Mouse (Mus musculus) limb, embryonic 14.5 days (tissue): ENCODE data around the gene Cdca3. TPM values are rescaled to one million over a fixed set of nuclear protein-coding genes. Genes with fewer than 3 reads are reported as not detected.
A peak's percentile ranks its signal among the peaks of the same experiment; 100 is the strongest.
"Not testable (repeated sequence)": the region's sequence is repeated elsewhere in the genome, so short reads cannot be mapped to it uniquely, and the experiment has no call there.

Experiments
- ATAC-seq: fragments of 200-750 bp; cut with Nextera tagmentation; 2 replicates; pipeline ENCODE4 v1.8.0; 2017; ENCODE audit warnings: low read depth, moderate number of reproducible peaks, moderate TSS enrichment; ENCODE audit not compliant: low FRiP score
- DNase-seq: peaks from one replicate; pipeline ENCODE4 v3.0.0-alpha.2; 2015; ENCODE audit warnings: low spot score
- H3K27ac ChIP-seq: fragments of 300-500 bp; sonication (generic); replicated peaks from 2 replicates; pipeline ENCODE4 v1.5.1; 2014; ENCODE audit warnings: low read depth, mild to moderate bottlenecking, low read length, moderate library complexity, mixed read lengths
- H3K27me3 ChIP-seq: fragments of 300-500 bp; sonication (generic); 2 replicates; pipeline ENCODE4 v1.6.1; 2014; ENCODE audit warnings: low read length, mixed read lengths; ENCODE audit not compliant: control insufficient read depth, insufficient read depth
- H3K36me3 ChIP-seq: fragments of 300-500 bp; sonication (generic); 2 replicates; pipeline ENCODE4 v1.6.1; 2014; ENCODE audit warnings: mild to moderate bottlenecking, low read length, moderate library complexity, mixed read lengths; ENCODE audit not compliant: control insufficient read depth, insufficient read depth
- H3K4me1 ChIP-seq: fragments of 300-500 bp; sonication (generic); 2 replicates; pipeline ENCODE4 v1.6.1; 2014; ENCODE audit warnings: antibody characterized with exemption, low read length, mixed read lengths; ENCODE audit not compliant: control insufficient read depth, insufficient read depth
- H3K4me2 ChIP-seq: fragments of 300-500 bp; sonication (generic); replicated peaks from 2 replicates; pipeline ENCODE4 v1.6.1; 2014; ENCODE audit warnings: low read depth, mild to moderate bottlenecking, low read length, moderate library complexity; ENCODE audit not compliant: severe bottlenecking
- H3K4me3 ChIP-seq: fragments of 300-500 bp; sonication (generic); replicated peaks from 2 replicates; pipeline ENCODE4 v1.5.1; 2014; ENCODE audit warnings: low read length
- H3K9ac ChIP-seq: fragments of 300-500 bp; sonication (generic); 2 replicates; pipeline ENCODE4 v1.6.1; 2014; ENCODE audit warnings: mild to moderate bottlenecking, low read depth, low read length, moderate library complexity; ENCODE audit not compliant: severe bottlenecking
- H3K9me3 ChIP-seq: fragments of 300-500 bp; sonication (generic); 2 replicates; pipeline ENCODE4 v1.6.1; 2016; ENCODE audit warnings: low read length; ENCODE audit not compliant: control insufficient read depth
- POLR2A ChIP-seq: fragments of 200-500 bp; IDR thresholded peaks from 2 replicates; pipeline ENCODE4 v1.8.0; 2012; ENCODE audit warnings: inconsistent platforms, mild to moderate bottlenecking, moderate library complexity, borderline replicate concordance; ENCODE audit not compliant: insufficient read depth, insufficient read length; ENCODE audit errors: extremely low read depth
- WGBS: fragments of 180-500 bp; shearing (Covaris S2); extraction: QIAGEN DNeasy Blood & Tissue Kit; methylation state at CpG from one replicate; pipeline ENCODE4 v1.1.7; 2014; 5-methylcytosine and 5-hydroxymethylcytosine counted together
- polyA plus RNA-seq, 2 experiments: library from polyadenylated mRNA; depleted of rRNA in 1 of 2; stranded (reverse) in 1 of 2; unstranded in 1 of 2; fragments of >200 nt; fragmentation: Nextera tagmentation in 1 of 2; extraction: Ambion mirVana in 1 of 2; gene quantifications; 2 replicates each; pipeline versions ENCODE4 v1.2.1 to v1.2.3; 2012 to 2014

Gene Cdca3
- polyA plus RNA-seq, 2 experiments = 128 to 141 TPM

DNA sequence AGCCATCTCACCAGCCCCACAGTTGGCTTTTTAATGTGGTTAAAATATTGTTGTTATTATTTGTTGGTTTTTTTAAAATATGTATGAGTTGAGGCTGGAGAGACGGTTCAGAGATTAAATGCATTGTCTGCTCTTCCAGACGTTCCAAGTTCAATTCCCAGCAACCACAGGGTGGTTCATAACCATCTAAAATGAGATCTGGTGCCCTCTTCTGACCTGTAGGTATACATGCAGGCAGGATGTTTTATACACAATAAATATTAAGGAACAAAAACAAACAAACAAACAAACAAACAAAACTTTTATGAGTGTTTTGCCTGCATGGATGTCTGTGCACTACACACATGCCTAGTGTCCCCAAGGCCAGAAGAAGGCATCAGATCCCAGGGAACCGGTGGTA lies 26.3 kb upstream of the Cdca3 start:
- DNase-seq = no peak
- Histone ChIP-seq H3K4me3 (no peak overlapping the region), H3K9me3 (no peaks in the 10 kb centered on the region), H3K4me2 (no peak overlapping the region), H3K36me3 (no peaks in the 10 kb centered on the region), H3K4me1 (0 out of 2 replicates have a peak, but pooled peaks cover 4% of the 10 kb centered on the region), H3K9ac (no peak overlapping the region), H3K27me3 (no peaks in the 10 kb centered on the region), H3K27ac (no peak overlapping the region)
- ATAC-seq = no peak
- 84% methylated on average over 3 of the region's 3 CpGs for WGBS
- no peak for TF ChIP-seq POLR2A

GRCm38 (mm10) chr6:124803691-124804090 lies 25.7 kb upstream of the Cdca3 start:
- not testable (repeated sequence) for H3K9me3 ChIP-seq, H3K4me3 ChIP-seq, H3K27ac ChIP-seq, ATAC-seq, H3K4me2 ChIP-seq, H3K9ac ChIP-seq, H3K36me3 ChIP-seq, DNase-seq, H3K4me1 ChIP-seq, H3K27me3 ChIP-seq
- WGBS = 93% methylated on average over 4 of the region's 4 CpGs

DNA sequence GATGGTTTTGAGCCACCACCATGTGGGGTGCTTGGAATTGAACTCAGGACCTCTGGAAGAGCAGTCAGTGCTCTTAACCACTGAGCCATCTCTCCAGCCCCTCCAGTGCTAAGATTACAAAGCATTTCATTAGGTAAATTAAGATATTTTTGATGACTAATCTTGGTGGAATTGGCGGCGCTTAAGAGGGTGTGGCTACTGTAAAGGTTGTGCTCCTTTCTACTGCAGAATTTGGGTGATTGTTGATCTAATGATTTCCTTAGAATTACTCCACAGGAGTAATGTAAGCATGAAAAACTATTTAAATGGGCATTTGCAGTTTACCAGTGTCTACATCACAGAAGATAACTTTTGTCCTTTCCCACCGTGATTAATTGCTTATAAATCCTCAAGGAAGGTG lies 25.0 kb upstream of the Cdca3 start:
- ATAC-seq (no peak), DNase-seq (no peak)
- Histone ChIP-seq H3K27ac (no peak overlapping the region), H3K9me3 (no peaks in the 10 kb centered on the region), H3K4me2 (no peak overlapping the region), H3K27me3 (no peaks in the 10 kb centered on the region), H3K36me3 (no peaks in the 10 kb centered on the region), H3K4me1 (peaks cover 7% of the 10 kb centered on the region; the same call in 1 of the 2 replicates), H3K9ac (no peak overlapping the region), H3K4me3 (no peak overlapping the region)
- 90% methylated on average over 3 of the region's 3 CpGs for WGBS
- TF ChIP-seq POLR2A = no peak

GRCm38 (mm10) chr6:124805341-124806321 lies 23.7 kb upstream of the Cdca3 start:
- peak overlapping the region; percentile 86 for H3K27ac ChIP-seq
- no peaks in the 10 kb centered on the region for H3K27me3 ChIP-seq
- H3K9ac ChIP-seq = peak overlapping the region; percentile 53
- WGBS = 1% methylated on average over 34 of the region's 34 CpGs
- ATAC-seq = peak; percentile 83
- peak overlapping the region; percentile 75 for H3K4me2 ChIP-seq
- no peaks in the 10 kb centered on the region for H3K9me3 ChIP-seq
- H3K4me3 ChIP-seq = peak overlapping the region; percentile 45
- H3K4me1 ChIP-seq = peaks cover 14% of the 10 kb centered on the region
- TF ChIP-seq POLR2A = no peak
- H3K36me3 ChIP-seq = peaks cover 8% of the 10 kb centered on the region; the same call in 1 of the 2 replicates
- peak; percentile 97 for DNase-seq

DNA sequence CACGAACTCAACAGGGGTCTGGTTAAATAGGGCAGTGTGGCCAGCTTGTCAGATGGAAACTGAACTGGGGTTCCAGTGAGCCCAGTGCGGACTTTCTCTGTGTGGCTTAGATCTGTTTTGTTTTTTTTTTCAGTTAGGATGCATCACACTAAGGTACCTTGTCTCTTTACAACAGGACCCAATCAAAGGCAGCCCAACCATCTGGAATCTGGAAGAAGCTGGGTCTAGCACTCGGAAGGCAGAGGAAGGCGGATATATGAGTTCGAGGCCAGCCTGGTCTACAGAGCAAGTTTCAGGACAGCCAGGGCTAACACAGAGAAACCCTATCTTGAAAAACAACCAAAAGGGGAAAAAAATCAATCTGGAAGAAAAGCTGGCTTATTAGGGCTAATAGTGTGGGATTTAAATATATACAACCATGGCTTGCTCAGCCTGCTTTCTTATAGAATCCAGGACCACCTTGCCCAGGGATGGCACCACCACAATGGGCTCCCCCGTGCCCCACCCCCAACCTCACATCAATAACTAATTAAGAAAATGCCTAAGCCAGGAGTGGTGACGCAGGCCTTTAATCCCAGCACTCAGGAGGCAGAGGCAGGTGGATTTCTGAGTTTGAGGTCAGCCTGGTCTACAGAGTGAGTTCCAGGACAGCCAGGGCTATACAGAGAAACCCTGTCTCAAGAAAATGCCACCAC lies 22.8 kb upstream of the Cdca3 start:
- DNase-seq (no peak), ATAC-seq (no peak)
- H3K4me3 ChIP-seq = peak overlapping the region; percentile 45; the same call in 1 of the 2 replicates
- no peak for TF ChIP-seq POLR2A
- H3K27ac ChIP-seq = peak overlapping the region; percentile 86
- no peaks in the 10 kb centered on the region for H3K9me3 ChIP-seq
- H3K27me3 ChIP-seq = no peaks in the 10 kb centered on the region
- H3K4me2 ChIP-seq = peak overlapping the region; percentile 75
- H3K9ac ChIP-seq = no peak overlapping the region
- peaks cover 16% of the 10 kb centered on the region for H3K36me3 ChIP-seq
- WGBS = 72% methylated on average over 7 of the region's 7 CpGs
- H3K4me1 ChIP-seq = peaks cover 14% of the 10 kb centered on the region
